Mouse (Mus musculus): ENCODE measurements around the gene Gm4513.
"Not testable (repeated sequence)": the region's sequence is repeated elsewhere in the genome, so short reads cannot be mapped to it uniquely, and the experiment has no call there.

The Gm4513 gene

DNA sequence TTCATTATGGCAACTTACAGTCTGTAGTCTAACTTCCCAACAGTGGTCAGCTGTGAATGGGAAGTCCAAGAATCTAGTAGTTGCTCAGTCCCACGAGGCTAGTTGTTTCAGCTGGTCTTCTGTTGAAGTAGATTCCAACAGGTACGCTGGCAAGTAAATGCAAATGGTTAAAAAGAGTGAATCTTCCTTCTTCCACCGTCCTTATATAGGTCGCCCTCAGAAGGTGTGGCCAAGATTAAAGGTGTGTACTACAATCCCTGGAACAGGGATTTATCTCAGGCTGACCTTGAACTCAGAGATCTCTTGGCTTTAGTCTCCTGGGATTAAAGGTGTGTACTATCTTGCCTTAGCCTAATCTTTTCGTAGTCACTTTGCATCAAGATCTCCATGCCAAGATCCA is at the start of gene Gm4513:
Gene Gm4513 (minus strand): TSS at position 101 of the 400 bp plus-strand sequence.
- not testable (repeated sequence) for DNase-seq

DNA sequence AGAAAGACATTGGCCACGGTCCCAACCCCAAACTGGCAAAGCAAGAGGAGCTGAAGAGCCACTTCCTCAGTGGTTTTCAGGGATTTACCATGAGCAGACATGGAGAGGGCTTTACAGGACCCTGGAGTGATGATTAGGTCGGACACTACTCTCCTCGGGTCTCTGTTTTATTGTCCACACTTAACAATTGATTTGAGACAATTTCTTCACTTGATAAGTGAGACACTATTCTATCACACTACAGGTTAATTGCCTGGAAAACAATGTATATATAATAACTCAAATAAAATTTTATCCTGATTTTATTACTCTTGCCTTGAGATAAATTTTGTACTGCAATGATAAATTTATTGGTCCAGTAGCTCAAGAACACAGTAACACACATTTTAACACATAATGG is 22.7 kb downstream of the Gm4513 start, which contains the start of gene Gm4141:
Gene Gm4141 (minus strand): TSS at position 101 of the 400 bp plus-strand sequence.
- not testable (repeated sequence) for DNase-seq

DNA sequence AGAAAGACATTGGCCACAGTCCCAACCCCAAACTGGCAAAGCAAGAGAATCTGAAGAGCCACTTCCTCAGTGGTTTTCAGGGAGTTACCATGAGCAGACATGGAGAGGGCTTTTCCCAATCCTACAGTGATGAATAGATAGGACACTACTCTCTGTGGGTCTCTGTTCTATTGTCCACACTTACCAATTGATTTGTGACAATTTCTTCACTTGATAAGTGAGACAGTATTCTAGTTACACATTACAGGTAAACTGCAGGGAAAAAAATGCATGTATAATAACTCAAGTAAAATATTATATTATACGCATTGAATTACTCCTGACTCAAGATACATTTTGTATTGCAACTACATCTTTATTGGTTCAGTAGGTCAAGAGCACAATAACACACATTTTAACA is 53.2 kb downstream of the Gm4513 start, which contains the start of gene Gm5726:
Gene Gm5726 (minus strand): TSS at position 101 of the 400 bp plus-strand sequence.
- DNase-seq, result not testable (repeated sequence)
